Mouse (Mus musculus) forebrain, postnatal 0 days (tissue): ENCODE data around the gene Gm10160. TPM values are rescaled to one million over a fixed set of nuclear protein-coding genes. Genes with fewer than 3 reads are reported as not detected.
"Not testable (repeated sequence)": the region's sequence is repeated elsewhere in the genome, so short reads cannot be mapped to it uniquely, and the experiment has no call there.

Experiments used
- ATAC-seq: fragments of 200-750 bp; cut with Nextera tagmentation; 2 replicates; pipeline ENCODE4 v1.8.0; 2017; ENCODE audit warnings: mild to moderate bottlenecking, moderate library complexity
- DNase-seq: peaks from one replicate; pipeline ENCODE4 v3.0.0-alpha.2; 2015
- H3K27ac ChIP-seq: fragments of 300-500 bp; sonication (generic); 2 replicates; pipeline ENCODE4 v1.5.1; 2014; ENCODE audit warnings: low read depth, mild to moderate bottlenecking, antibody characterized with exemption, low read length, moderate library complexity, mixed read lengths
- H3K27me3 ChIP-seq: fragments of 300-500 bp; sonication (generic); 2 replicates; pipeline ENCODE4 v1.6.1; 2014; ENCODE audit warnings: mild to moderate bottlenecking, low read length, mixed read lengths; ENCODE audit not compliant: insufficient read depth
- H3K36me3 ChIP-seq: fragments of 300-500 bp; sonication (generic); 2 replicates; pipeline ENCODE4 v1.6.1; 2014; ENCODE audit warnings: mild to moderate bottlenecking, moderate library complexity; ENCODE audit not compliant: insufficient read depth
- H3K4me1 ChIP-seq: fragments of 300-500 bp; sonication (generic); 2 replicates; pipeline ENCODE4 v1.6.1; 2014; ENCODE audit warnings: antibody characterized with exemption; ENCODE audit not compliant: insufficient read depth
- H3K4me2 ChIP-seq: fragments of 300-500 bp; sonication (generic); 2 replicates; pipeline ENCODE4 v1.6.1; 2014; ENCODE audit warnings: low read depth, mild to moderate bottlenecking, moderate library complexity
- H3K4me3 ChIP-seq: fragments of 300-500 bp; sonication (generic); 2 replicates; pipeline ENCODE4 v1.5.1; 2014; ENCODE audit warnings: low read depth, low read length, mixed read lengths
- H3K9ac ChIP-seq: fragments of 300-500 bp; sonication (generic); 2 replicates; pipeline ENCODE4 v1.6.1; 2014; ENCODE audit warnings: mild to moderate bottlenecking
- H3K9me3 ChIP-seq: fragments of 300-500 bp; sonication (generic); 2 replicates; pipeline ENCODE4 v1.6.1; 2016; ENCODE audit warnings: low read length
- CTCF ChIP-seq: sonication (generic); IDR thresholded peaks from 2 replicates; pipeline ENCODE4 v1.5.1; 2016; ENCODE audit warnings: antibody characterized with exemption, control low read depth, low read depth
- WGBS: fragments of 180-500 bp; shearing (Covaris S2); extraction: QIAGEN DNeasy Blood & Tissue Kit; methylation state at CpG from one replicate; pipeline ENCODE4 v1.1.7; 2014; 5-methylcytosine and 5-hydroxymethylcytosine counted together
- polyA plus RNA-seq: library from polyadenylated mRNA; unstranded; fragments of >200 nt; fragmentation: Nextera tagmentation; extraction: Ambion mirVana; gene quantifications from 2 replicates; pipeline ENCODE4 v1.2.1, GENCODE M21; 2015
- total RNA-seq: library from RNA; depleted of rRNA; stranded (reverse); fragments of >200 nt; gene quantifications from 2 replicates; pipeline ENCODE4 v1.2.3, GENCODE M21; 2014

Gene Gm10160
- total and polyA plus RNA-seq, 2 experiments from 2014 or later: not detected

DNA sequence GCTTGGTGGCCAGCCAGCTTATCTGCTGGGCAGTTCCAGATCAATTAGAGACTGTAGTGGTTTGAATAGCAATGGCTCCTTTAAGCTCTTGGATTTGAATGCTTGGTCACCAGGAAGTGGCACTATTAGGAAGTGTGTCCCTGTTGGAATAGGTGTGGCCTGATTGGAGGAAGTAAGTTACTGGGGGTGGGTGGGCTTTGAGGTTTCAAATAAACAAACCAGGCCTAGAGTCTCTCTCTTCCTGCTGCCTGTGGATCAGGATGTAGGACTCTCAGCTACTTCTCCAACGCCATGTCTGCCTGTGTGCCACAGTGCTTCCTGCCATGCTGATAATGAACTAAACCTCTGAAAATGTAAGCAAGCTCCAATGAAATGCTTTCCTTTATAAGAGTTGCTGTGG lies 12.6 kb downstream of the Gm10160 start:
- Histone ChIP-seq H3K4me2 (no peak overlapping the region), H3K36me3 (no peaks in the 10 kb centered on the region), H3K27ac (no peak overlapping the region), H3K4me1 (peaks cover 7% of the 10 kb centered on the region; the same call in 1 of the 2 replicates), H3K9me3 (no peaks in the 10 kb centered on the region), H3K4me3 (no peak overlapping the region), H3K27me3 (no peaks in the 10 kb centered on the region), H3K9ac (no peak overlapping the region)
- ATAC-seq: no peak
- no peak for TF ChIP-seq CTCF
- WGBS: 78% methylated on average over 1 of the region's 1 CpGs
- DNase-seq: no peak

DNA sequence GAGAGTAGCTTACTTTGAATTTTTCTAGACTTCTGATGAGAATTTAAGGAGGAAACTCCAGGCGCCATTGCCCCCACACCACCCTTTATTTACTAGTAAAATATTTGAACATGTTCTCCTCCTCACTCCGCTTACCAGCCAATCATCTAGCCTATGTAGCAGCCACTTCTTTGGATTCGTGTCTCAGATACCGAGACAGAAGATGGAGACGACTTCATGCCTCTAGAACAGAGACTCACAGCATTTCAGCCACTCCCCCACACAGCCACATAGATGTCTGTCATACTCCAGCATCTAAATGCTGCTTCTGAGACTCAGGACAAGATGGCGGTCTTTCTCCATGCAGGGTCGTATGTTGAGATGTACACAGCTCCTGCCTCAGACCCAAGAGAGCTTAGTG lies 13.5 kb downstream of the Gm10160 start:
- WGBS: 91% methylated on average over 7 of the region's 7 CpGs
- no peak for TF ChIP-seq CTCF
- Histone ChIP-seq H3K4me3 (no peak overlapping the region), H3K4me2 (no peak overlapping the region), H3K27me3 (no peaks in the 10 kb centered on the region), H3K27ac (no peak overlapping the region), H3K4me1 (peaks cover 7% of the 10 kb centered on the region; the same call in 1 of the 2 replicates), H3K9me3 (no peaks in the 10 kb centered on the region), H3K36me3 (no peaks in the 10 kb centered on the region), H3K9ac (no peak overlapping the region)
- ATAC-seq (no peak), DNase-seq (no peak)

DNA sequence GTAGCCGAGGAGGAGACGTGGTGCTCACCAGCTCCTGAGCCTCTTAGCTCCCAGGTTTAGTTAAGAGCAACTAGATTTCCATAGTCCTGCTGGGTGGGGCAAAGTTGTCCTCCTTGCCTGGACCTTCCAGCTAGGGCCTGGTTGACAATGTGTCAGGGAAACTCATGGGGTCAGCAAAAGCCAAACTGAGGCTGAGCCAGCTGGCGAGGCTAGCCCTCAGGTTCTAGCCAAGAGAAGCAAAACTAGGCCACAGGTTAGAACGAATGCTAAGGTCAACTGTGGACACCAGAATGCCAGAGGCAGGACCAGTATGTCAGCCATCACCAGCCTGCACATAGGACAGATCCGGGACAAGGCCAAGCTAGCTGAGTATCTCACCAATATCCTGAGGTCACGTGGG lies 14.2 kb downstream of the Gm10160 start:
- WGBS: 86% methylated on average over 6 of the region's 6 CpGs
- Histone ChIP-seq H3K9me3 (no peaks in the 10 kb centered on the region), H3K4me2 (no peak overlapping the region), H3K27me3 (no peaks in the 10 kb centered on the region), H3K27ac (peak overlapping the region; percentile 70), H3K4me3 (no peak overlapping the region), H3K36me3 (no peaks in the 10 kb centered on the region), H3K4me1 (peaks cover 7% of the 10 kb centered on the region; the same call in 1 of the 2 replicates), H3K9ac (no peak overlapping the region)
- no peak for ATAC-seq
- TF ChIP-seq CTCF: no peak
- DNase-seq: no peak

DNA sequence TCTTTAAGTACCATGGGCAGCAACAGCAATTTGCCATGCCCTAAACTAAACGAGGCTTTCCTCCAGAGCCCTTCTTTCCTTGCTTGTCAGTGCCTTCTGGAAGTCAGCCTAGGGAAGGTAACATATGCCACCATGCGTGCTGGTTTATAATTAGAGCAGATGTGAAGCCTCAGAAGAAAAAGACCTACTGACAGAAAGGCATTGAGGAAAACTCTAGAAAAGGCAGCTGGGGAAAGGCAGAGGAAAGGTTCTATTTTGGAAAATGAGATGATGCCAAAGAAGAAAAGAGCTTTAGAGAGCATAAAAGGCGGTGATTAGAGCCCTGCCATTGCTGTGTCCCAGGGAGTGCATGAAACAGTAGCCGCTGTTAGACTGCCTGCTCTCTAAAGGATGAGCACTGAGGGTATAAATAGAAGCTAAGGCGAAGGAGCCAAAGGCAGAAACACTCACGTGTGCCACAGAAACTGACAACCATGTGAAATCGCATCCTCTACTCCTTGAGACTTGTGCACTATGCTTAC lies 14.9 kb downstream of the Gm10160 start:
- H3K4me2 ChIP-seq: no peak overlapping the region
- TF ChIP-seq CTCF: no peak
- no peaks in the 10 kb centered on the region for H3K9me3 ChIP-seq
- DNase-seq: peak; percentile 60
- 29% methylated on average over 7 of the region's 7 CpGs for WGBS
- peak overlapping the region; percentile 70 for H3K27ac ChIP-seq
- H3K4me1 ChIP-seq: peaks cover 7% of the 10 kb centered on the region; the same call in 1 of the 2 replicates
- no peaks in the 10 kb centered on the region for H3K27me3 ChIP-seq
- H3K9ac ChIP-seq: no peak overlapping the region
- no peak overlapping the region for H3K4me3 ChIP-seq
- peak; percentile 93 for ATAC-seq
- H3K36me3 ChIP-seq: no peaks in the 10 kb centered on the region

DNA sequence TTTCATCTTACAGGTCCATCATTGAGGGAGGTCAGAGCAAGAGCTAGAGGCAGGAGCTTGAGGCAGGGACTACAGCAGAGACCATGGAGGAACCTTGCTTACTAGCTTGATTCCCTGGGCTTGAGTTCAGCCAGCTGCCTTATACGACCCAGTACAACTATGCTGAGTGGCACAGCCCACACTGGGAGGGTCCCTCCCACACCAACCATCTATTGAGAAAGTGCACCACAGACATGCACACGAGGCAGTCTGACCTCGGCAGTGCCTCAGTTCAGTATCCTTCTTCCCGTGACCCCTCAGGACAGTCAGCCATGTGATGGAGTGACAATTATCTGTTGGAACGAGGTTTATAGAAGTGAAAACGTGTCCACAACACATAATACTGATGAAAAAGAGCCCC lies 15.8 kb downstream of the Gm10160 start:
- Histone ChIP-seq H3K36me3 (no peaks in the 10 kb centered on the region), H3K27me3 (no peaks in the 10 kb centered on the region), H3K9me3 (no peaks in the 10 kb centered on the region), H3K9ac (no peak overlapping the region), H3K4me2 (no peak overlapping the region), H3K4me1 (peaks cover 7% of the 10 kb centered on the region; the same call in 1 of the 2 replicates), H3K4me3 (no peak overlapping the region), H3K27ac (no peak overlapping the region)
- no peak for ATAC-seq
- no peak for TF ChIP-seq CTCF
- WGBS: 61% methylated on average over 6 of the region's 6 CpGs
- DNase-seq: no peak

DNA sequence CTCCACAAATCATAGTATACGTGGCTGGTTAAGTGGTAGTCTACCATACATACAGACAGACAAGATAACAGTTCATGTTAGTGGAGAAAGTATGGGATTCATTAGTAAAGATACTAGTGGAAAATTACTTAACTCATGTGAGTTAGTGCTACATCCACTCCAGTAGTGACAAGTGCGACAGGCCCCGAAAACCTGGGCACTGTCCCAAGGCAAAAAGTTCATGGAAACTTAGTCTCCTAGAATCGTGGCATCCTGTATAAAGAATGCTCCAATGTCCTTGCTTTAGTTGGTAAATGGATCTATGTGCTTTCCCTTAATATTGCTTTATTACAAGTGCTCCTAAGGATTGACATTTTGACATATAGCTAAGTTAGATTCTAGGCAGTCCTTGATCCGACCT lies 17.8 kb downstream of the Gm10160 start:
- H3K4me2 ChIP-seq, H3K36me3 ChIP-seq, H3K4me1 ChIP-seq, ATAC-seq, H3K9me3 ChIP-seq, DNase-seq, H3K27ac ChIP-seq, H3K4me3 ChIP-seq, H3K9ac ChIP-seq, H3K27me3 ChIP-seq: not testable (repeated sequence)
- WGBS: 87% methylated on average over 5 of the region's 5 CpGs

DNA sequence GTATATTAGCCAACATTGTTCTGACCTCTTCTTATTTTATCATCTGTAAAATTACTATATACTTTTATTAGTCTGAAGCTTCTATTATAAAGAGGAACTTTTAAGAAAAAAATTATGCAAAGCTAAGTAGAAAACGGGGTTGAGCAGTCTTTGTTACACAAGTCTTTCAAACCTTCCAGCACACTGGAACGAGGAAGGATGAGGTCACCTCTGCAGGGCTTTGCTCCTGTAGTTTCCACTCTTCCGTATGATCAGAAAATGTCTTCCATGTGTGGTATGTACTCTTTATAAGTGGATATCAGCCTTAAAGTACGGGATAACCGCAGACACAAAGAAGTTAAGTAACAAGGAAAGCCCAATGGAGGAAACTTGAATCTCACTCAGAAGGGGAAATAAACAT lies 20.2 kb downstream of the Gm10160 start:
- TF ChIP-seq CTCF: no peak

DNA sequence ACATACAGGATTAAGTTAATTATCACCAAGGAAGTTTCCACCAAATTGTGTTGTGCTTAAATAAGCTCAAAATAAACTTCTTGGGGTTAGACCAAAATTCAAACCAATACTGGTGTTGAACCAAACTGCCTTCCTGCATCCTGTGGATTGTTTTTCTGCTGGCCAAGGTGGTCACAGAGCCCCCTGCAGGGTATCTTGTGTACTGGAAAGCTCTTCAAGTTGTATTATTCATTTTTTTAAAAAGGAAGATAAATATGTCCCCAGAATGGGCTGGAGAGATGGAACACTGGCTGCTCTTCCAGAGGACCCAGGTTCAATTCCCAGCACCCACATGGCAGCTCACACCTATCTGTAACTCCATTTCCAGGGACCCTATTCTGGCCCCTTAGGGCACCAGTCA lies 20.7 kb downstream of the Gm10160 start:
- no peak for DNase-seq
- H3K9ac ChIP-seq: no peak overlapping the region
- no peak overlapping the region for H3K4me3 ChIP-seq
- TF ChIP-seq CTCF: peak; percentile 18; the same call in 1 of the 2 replicates
- H3K4me1 ChIP-seq: no peaks in the 10 kb centered on the region
- no peak overlapping the region for H3K4me2 ChIP-seq
- no peak overlapping the region for H3K27ac ChIP-seq
- no peaks in the 10 kb centered on the region for H3K36me3 ChIP-seq
- H3K27me3 ChIP-seq: no peaks in the 10 kb centered on the region
- no peaks in the 10 kb centered on the region for H3K9me3 ChIP-seq
- ATAC-seq: no peak

More for the DNA sequence above, 20.2 kb downstream of the Gm10160 start:
- Histone ChIP-seq H3K4me1 (no peaks in the 10 kb centered on the region), H3K4me2 (no peak overlapping the region), H3K27me3 (no peaks in the 10 kb centered on the region), H3K36me3 (no peaks in the 10 kb centered on the region), H3K9ac (no peak overlapping the region), H3K9me3 (no peaks in the 10 kb centered on the region), H3K4me3 (no peak overlapping the region), H3K27ac (no peak overlapping the region)
- no peak for DNase-seq
- WGBS: 82% methylated on average over 5 of the region's 5 CpGs
- no peak for ATAC-seq
